Mouse (Mus musculus) left cerebral cortex, postnatal 36 days (tissue): ENCODE measurements around the gene Vwa8. TPM values are rescaled to one million over a fixed set of nuclear protein-coding genes. Genes with fewer than 3 reads are reported as not detected.

Experiments used
- DNase-seq, 2 experiments: peaks; one replicate each; pipeline ENCODE4 v3.0.0; 2021 to 2022; ENCODE audit warnings: low spot score in 2 of 2, mixed read lengths in 1 of 2
- intact Hi-C: fragments of 180-260 bp; cut with DNase I; formaldehyde crosslinking; loops from one replicate; pipeline ENCODE4 v1.15.1; 2025
- total RNA-seq, 2 experiments: library from RNA; stranded (reverse); gene quantifications; 2 replicates each; pipeline ENCODE4 v1.2.3; 2021

Vwa8 gene
- total RNA-seq, 2 experiments from 2014 or later: 29.5 to 30.2 TPM

DNA sequence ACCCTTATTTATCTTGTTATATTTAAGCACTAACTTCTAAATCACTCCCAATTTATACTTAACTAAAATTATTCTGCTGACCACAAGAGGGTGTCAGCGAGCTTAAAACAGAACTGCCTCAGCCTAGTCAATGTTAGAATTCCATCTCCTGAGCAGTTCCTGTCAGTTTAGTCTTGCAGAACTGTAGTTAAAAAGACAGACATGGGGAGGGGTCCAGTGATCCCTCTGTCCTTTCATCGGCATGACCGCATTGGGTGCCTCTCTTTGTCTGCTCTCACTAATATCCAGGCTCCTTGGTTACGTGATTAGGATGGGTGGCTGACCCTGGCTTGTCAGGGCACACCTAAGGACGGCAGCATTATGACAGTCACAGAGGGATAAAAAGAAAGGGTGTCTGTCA is 275.8 kb downstream of the Vwa8 start:
- intact Hi-C loops: loop anchor here (2.0 kb wide), 1 partner anchor 202 kb away; no protein-coding TSS in a partner anchor
- DNase-seq: no peak

DNA sequence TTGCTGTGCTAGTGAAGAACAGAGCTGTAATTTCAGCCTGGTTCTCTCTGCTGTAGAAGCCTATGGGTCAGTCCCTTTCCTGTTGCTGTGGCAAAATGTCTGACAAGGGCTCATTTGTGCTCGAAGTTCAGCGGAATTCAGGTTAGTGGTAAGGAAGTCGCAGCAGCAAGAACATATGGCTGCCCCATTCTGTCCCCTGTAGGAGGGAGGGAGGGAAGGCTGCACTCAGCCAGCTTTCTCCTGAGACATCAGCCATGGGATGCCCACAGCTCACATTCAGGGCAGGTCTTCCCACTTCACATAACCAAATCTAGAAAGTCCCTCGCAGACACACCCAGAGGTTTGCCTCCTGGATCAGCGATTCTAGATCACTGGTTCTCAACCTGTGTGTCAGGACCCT is 277.3 kb downstream of the Vwa8 start:
- intact Hi-C loops: no loop called here
- DNase-seq: no peak

- intact Hi-C loops: no loop called here
- DNase-seq: no peak
Measured at GRCm38 (mm10) chr14:79134891-79135334, 286.1 kb downstream of the Vwa8 start.

- DNase-seq: no peak
- intact Hi-C loops: no loop called here
Measured at GRCm38 (mm10) chr14:79135441-79135840, 286.6 kb downstream of the Vwa8 start.

GRCm38 (mm10) chr14:79136585-79136984 is 287.7 kb downstream of the Vwa8 start:
- no peak for DNase-seq
- intact Hi-C loops: no loop called here

DNA sequence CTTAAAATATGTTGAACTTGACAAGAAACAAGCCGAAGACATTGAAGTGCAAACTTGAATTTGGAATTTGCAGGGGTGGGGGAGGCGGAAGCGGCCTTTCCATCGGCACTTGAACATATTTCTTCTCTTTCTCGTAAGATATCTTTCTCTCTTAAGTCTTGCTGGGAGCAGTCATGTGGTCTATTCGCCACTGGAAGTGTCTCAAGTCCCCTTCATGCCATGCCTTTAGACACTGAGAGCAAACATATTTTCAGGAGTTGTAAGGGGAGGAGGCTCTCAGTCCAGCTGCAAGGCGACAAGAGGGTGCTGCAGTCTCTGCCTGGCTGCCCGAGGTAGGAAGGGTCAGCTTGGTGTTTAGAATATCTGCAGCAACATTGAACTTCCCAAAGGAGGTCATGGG is 288.2 kb downstream of the Vwa8 start:
- intact Hi-C loops: no loop called here
- DNase-seq: no peak

GRCm38 (mm10) chr14:79139096-79139651 is 290.3 kb downstream of the Vwa8 start:
- intact Hi-C loops: no loop called here
- DNase-seq: no peak

GRCm38 (mm10) chr14:79139918-79140825 is 291.3 kb downstream of the Vwa8 start:
- intact Hi-C loops: no loop called here
- DNase-seq: no peak

DNA sequence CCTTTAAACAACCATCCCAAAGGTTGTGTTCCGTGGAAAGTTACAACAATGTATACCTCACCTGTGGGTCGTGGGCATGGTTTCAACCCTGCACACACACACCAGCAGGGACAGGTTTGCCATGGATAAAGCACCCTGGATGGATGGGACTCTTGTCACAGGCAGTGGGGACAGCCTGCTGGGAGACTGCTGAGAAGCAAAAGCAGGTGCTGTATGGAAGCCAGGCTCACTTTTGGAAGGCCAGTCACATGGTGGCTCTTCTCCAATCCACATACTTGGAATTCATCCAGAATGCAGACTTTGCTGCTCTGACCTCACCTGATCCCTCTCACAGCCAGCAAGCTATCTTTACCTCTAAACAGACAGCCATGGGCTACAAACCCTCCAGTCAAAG is 292.0 kb downstream of the Vwa8 start:
- intact Hi-C loops: no loop called here
- no peak for DNase-seq

DNA sequence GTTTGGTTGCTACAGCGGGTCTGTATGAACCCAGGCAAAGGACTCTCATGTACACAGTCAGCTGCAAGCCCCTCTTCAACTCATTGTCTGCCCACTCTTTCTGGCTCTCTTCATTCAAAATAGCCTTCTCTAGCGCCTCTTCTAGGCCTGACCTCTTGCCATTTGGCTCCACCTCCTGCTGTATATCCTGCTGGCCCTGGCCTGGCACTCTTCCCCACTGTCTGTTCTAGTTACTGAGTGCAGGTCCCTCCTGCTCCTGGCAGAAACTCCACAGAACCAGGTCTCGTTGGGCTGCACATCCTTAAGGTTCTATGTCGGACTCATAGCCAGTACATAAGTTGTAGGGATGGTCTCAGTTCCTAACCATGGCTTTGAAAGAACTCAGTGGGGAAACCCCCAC is 293.5 kb downstream of the Vwa8 start:
- intact Hi-C loops: no loop called here
- no peak for DNase-seq

- intact Hi-C loops: no loop called here
- DNase-seq: no peak
Measured at GRCm38 (mm10) chr14:79143696-79144095, 294.8 kb downstream of the Vwa8 start.

DNA sequence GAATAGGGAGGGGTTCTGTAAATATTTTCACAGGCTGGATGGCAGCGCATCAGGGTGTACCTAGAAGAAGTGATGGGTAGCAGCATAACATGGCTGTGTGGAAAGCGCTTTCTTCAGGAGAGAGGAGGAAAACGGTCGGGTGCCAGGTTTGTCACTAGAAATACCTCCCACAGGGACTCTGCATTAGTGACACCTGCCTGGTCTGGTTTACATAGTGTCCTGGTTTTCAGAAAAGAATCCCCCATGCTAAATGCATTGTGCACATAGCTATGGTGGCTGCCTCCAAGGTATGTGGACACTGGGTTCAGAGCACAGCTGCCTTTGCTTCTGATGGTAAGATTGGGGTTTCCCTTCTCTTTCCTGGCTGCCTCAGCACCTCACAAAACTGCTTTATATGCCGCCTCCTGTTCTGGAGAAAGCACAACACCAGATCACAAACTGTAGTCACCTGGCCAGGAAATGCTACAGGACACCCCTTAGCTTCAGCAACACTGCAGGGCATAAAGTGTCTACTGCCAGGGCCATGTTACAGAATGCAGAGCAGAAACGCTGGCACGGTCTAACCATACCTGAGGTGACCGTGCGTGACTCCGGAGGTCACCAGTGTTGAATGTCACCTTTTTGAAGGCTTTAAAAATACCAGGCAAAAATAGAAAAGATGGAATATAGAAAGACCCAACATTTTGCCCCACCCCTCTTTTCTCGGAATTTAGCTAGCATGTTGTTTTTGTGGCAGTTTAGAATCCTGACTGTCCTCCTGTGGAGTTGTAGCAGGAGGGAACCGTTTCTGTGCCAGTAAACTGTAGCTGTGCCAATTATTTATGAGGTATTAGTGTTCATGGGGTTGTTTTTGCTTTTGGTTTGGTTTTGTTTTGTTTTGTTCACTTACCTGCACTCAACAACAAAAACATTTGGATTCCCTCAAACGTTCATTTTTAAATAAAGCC is 295.7 kb downstream of the Vwa8 start:
- intact Hi-C loops: no loop called here
- DNase-seq: no peak

DNA sequence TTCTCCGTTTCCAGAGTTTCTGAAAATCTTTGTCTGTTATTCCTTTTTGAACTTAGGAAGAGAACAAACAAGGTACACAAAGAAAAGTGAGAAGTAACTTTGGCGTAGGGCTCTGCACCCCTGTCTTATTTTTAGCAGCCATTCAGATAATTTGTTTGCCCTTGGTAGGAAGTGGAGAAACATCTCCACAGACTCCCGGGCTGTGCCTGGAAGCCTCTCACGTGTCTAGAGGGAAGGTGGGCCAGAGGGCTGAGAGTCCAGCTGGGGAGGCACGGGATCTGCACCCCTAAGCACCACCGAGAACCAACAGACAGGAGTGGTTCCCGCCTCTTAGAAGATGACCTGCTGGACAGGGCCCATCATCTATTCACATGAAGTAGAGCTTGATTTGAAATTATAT is 302.9 kb downstream of the Vwa8 start:
- intact Hi-C loops: no loop called here
- DNase-seq: no peak

GRCm38 (mm10) chr14:79153896-79154295 is 305.0 kb downstream of the Vwa8 start:
- DNase-seq: no peak
- intact Hi-C loops: no loop called here

GRCm38 (mm10) chr14:79154961-79155360 is 306.1 kb downstream of the Vwa8 start:
- no peak for DNase-seq
- intact Hi-C loops: no loop called here

DNA sequence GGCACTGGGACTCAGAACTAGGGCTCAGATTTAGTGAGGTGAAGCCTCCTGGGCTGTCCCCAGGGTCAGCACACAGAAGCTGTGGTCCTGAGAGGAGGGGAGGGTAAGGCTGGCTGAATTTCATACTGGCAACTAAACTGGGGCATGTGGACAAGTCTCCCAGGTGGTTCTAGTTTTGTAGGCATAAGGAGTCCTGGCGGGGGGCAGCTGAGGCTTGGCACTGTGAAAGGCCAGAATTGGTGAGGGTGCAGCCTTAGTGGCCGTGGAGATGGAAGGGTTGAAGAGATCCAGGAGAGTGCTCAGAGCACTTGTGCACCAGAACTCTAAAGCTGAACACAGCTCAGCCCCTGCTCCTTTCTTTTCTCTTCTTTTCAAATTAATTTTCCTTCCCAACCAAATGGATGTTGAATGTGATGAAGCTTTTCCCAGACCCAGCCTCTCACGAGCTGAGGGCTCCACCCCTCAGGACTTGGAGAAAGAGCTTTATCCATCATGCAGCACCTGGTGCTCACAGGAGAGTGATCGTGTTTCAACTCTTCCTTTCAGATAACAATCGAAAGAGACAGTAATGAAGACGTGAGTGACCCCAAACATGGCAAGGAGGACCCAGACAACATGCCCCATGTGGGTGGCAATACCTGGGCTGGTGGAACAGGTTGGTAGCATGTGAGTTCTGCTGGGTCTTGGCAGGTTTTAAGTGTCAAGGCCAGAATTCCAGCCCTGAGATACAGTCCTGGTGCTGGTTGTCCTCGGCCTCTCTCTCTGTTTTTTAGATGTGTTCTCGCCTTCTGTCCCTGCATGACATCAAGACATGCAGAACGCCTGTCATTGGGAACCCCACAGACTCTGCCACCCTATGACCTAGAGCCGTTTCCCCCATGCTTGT is 307.9 kb downstream of the Vwa8 start:
- intact Hi-C loops: no loop called here
- DNase-seq: no peak

GRCm38 (mm10) chr14:79157451-79158218 is 308.8 kb downstream of the Vwa8 start:
- no peak for DNase-seq
- intact Hi-C loops: no loop called here

DNA sequence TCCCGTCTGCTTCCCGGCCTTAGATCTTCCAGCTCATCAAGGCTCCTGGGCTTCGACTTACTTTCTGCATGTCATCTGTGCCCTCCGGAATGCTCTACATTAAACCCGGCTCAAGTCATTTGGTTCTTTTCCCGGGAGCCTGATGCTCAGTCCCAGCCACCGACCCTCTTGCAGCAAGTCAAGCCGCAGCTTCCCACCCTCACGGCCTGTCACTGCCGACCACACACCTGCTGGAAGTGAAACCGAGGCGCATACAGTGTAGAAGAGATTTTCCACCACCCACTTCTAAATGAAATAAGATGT is 309.3 kb downstream of the Vwa8 start:
- DNase-seq: no peak
- intact Hi-C loops: no loop called here
